In genomic region chr2:178143898-178144297, GRCm38 (mm10) we compare ENCODE assay signal across 18 mouse cellular contexts. TPM values are rescaled to one million over a fixed set of nuclear protein-coding genes. Genes with fewer than 3 reads are reported as not detected.
A peak's percentile ranks its signal among the peaks of the same experiment; 100 is the strongest.
DNase-seq lines count a peak whose midpoint lies in the region; ATAC-seq and TF ChIP-seq lines count a peak whose summit lies in the region.
"Had no signal": no experiment of that assay in that cellular context is flagged by ENCODE, and none has a peak within 500 bp of the region (broad histone marks: within the 10 kb centered on the region; RNA-seq: fewer than 3 reads in every experiment).

No protein-coding gene starts in this region.

- H3K27me3 ChIP-seq in hindbrain, embryonic 14.5 days (ENCODE audit: control insufficient read depth, insufficient read depth, low read length), result no peaks in the 10 kb centered on the region
- no peaks in the 10 kb centered on the region for H3K27me3 ChIP-seq in midbrain, embryonic 15.5 days (replicated peaks)

- peak overlapping the region; percentile 87 for H3K4me2 ChIP-seq in hindbrain, embryonic 14.5 days (replicated peaks)
- H3K4me2 ChIP-seq in midbrain, embryonic 15.5 days, result peak overlapping the region; percentile 65
- H3K4me2 ChIP-seq: liver, embryonic 13.5 days had no signal

- no peak for TF ChIP-seq CTCF in brain, embryonic 14.5 days (IDR thresholded peaks at IDR 0.05; ENCODE audit: borderline replicate concordance, extremely low read depth, insufficient read depth, insufficient read length)

- no peaks in the 10 kb centered on the region for H3K9me3 ChIP-seq in hindbrain, embryonic 14.5 days (ENCODE audit: control insufficient read depth, low read length)
- no peaks in the 10 kb centered on the region for H3K9me3 ChIP-seq in midbrain, embryonic 15.5 days
- H3K9me3 ChIP-seq: limb, embryonic 12.5 days; liver, embryonic 13.5 days had no signal

- H3K4me3 ChIP-seq in hindbrain, embryonic 14.5 days (replicated peaks; ENCODE audit: low read length), result peak overlapping the region; percentile 81
- peak overlapping the region; percentile 74 for H3K4me3 ChIP-seq in midbrain, embryonic 15.5 days
- H3K4me3 ChIP-seq: limb, embryonic 12.5 days; liver, embryonic 13.5 days had no signal

- intact Hi-C loops in heart, postnatal 36 days (cut with DNase I), result no loop called here

- H3K27ac ChIP-seq in hindbrain, embryonic 14.5 days, result no peak overlapping the region; the same call in 1 of the 2 replicates
- peak overlapping the region; percentile 87 for H3K27ac ChIP-seq in midbrain, embryonic 15.5 days
- H3K27ac ChIP-seq: limb, embryonic 12.5 days; liver, embryonic 13.5 days had no signal

- 62% methylated on average over 1 of the region's 1 CpGs for WGBS in hindbrain, embryonic 14.5 days
- WGBS in midbrain, embryonic 15.5 days, result 58% methylated on average over 1 of the region's 1 CpGs

- peak overlapping the region; percentile 94 for H3K9ac ChIP-seq in hindbrain, embryonic 14.5 days
- H3K9ac ChIP-seq in midbrain, embryonic 15.5 days, result peak overlapping the region; percentile 84
- H3K9ac ChIP-seq: limb, embryonic 12.5 days; liver, embryonic 13.5 days had no signal

- DNase-seq in brain, adult 2 months (ENCODE audit: low read depth, low spot score), result peak; percentile 46
- peak; percentile 14 for DNase-seq in brain, embryonic 14.5 days (ENCODE audit: low read depth)
- no peak for DNase-seq in hindbrain, embryonic 14.5 days (ENCODE audit: low spot score)
- no peak for DNase-seq in right cerebral cortex, postnatal 10 days (ENCODE audit: low spot score in 2 of 2)
- DNase-seq in heart, postnatal 36 days, result no peak
- DNase-seq in heart, adult 8-10 months (ENCODE audit: low spot score), result no peak
- DNase-seq in spleen, adult 18-20 months, result no peak
- DNase-seq: cerebellum, postnatal 10 days; gastrocnemius, postnatal 14 days; kidney, adult 9 months; kidney, postnatal 36 days; layer of hippocampus, postnatal 36 days; liver, embryonic 13.5 days; right cerebral cortex, postnatal 25 days had no signal

- TF ChIP-seq POLR2A in brain, embryonic 14.5 days (IDR thresholded peaks at IDR 0.05; ENCODE audit: borderline replicate concordance, extremely low read depth, insufficient read depth, insufficient read length, poor library complexity, severe bottlenecking), result no peak

- H3K4me1 ChIP-seq in hindbrain, embryonic 14.5 days (replicated peaks; ENCODE audit: control insufficient read depth, insufficient read depth, low read length), result peaks cover 27% of the 10 kb centered on the region
- H3K4me1 ChIP-seq in midbrain, embryonic 15.5 days, result peaks cover 36% of the 10 kb centered on the region
- H3K4me1 ChIP-seq: liver, embryonic 13.5 days had no signal

- no peak for ATAC-seq in hindbrain, embryonic 14.5 days (ENCODE audit: low FRiP score)
- ATAC-seq in midbrain, embryonic 15.5 days (replicated peaks), result no peak
- ATAC-seq: inflammation-experienced regulatory T-cells, adult 6 months had no signal

- no peaks in the 10 kb centered on the region; the same call in 1 of the 2 replicates for H3K36me3 ChIP-seq in hindbrain, embryonic 14.5 days (replicated peaks; ENCODE audit: control insufficient read depth, insufficient read depth)
- no peaks in the 10 kb centered on the region for H3K36me3 ChIP-seq in midbrain, embryonic 15.5 days (replicated peaks)
- H3K36me3 ChIP-seq: G1E; limb, embryonic 12.5 days; liver, embryonic 13.5 days had no signal

RNA-seq across cellular contexts. Expression of gene Phactr3, which starts 25.1 kb away (rescaled TPM):
- 57.7 and 64.7 TPM in 2 replicates for polyA plus RNA-seq in brain, embryonic 14.5 days (2012; rRNA removed)
- 56.9 and 64.2 TPM in 2 replicates for polyA plus RNA-seq in hindbrain, embryonic 14.5 days (2014; fragmentation: Nextera tagmentation; extraction: Ambion mirVana)
- 66.3 and 67.1 TPM in 2 replicates for polyA plus RNA-seq in midbrain, embryonic 15.5 days (2015; fragmentation: Nextera tagmentation; extraction: Ambion mirVana)
- total RNA-seq in heart, postnatal 36 days (2021), result 1 to 10 TPM in 1 of 2 experiments, under 1 TPM in 1; 0.97 to 1.5 TPM
- total RNA-seq in heart, adult 8-10 months (2022), result 1 to 10 TPM in 3 of 4 experiments, under 1 TPM in 1; 0.63 to 3.0 (median 1.4) TPM
- polyA plus RNA-seq: G1E had no signal

Comparison
In these comparisons a context has a peak if more than half of its experiments do, and no peak if none do; other contexts are left out.
1. DNase-seq: peak in brain, adult 2 months (single experiment) and brain, embryonic 14.5 days (single experiment); none in hindbrain, embryonic 14.5 days (single experiment), right cerebral cortex, postnatal 10 days (0 of 2), heart, postnatal 36 days (0 of 2), heart, adult 8-10 months (single experiment) and spleen, adult 18-20 months (0 of 2).